Mouse (Mus musculus): ENCODE measurements at regions not wholly inside any gene's neighbourhood (a gene's known extent, or its start where the extent isn't known, plus 50 kb on each side); places are given as distances from the start of the nearest gene placed in this dataset.
A peak's percentile ranks its signal among the peaks of the same experiment; 100 is the strongest.

- peak; percentile 48 for DNase-seq (ENCODE audit: low spot score)
- Histone ChIP-seq H3K9me3 (ENCODE audit: low read length) (0 out of 2 replicates have a peak, but pooled peaks cover 6% of the 10 kb centered on the region), H3K27me3 (ENCODE audit: insufficient read depth, low read length) (no peaks in the 10 kb centered on the region), H3K36me3 (ENCODE audit: insufficient read depth, low read length) (no peaks in the 10 kb centered on the region), H3K4me1 (ENCODE audit: insufficient read depth, low read length) (peaks cover 4% of the 10 kb centered on the region; the same call in 1 of the 2 replicates), H3K4me3 (ENCODE audit: low read depth, low read length) (peak overlapping the region; percentile 31), H3K27ac (ENCODE audit: low read depth, low read length) (peak overlapping the region; percentile 88), H3K9ac (replicated peaks; ENCODE audit: low read length, poor library complexity, severe bottlenecking) (peak overlapping the region; percentile 65), H3K4me2 (ENCODE audit: low read depth, low read length, poor library complexity, severe bottlenecking) (peak overlapping the region; percentile 61)
- 0 out of 2 replicates have a peak, but pooled peaks have one; percentile 22 for ATAC-seq (ENCODE audit: low FRiP score)
- TF ChIP-seq CTCF (IDR thresholded peaks at IDR 0.05) = no peak
- 6% methylated on average over 3 of the region's 3 CpGs for WGBS
Observed at GRCm38 (mm10) chr14:31934771-31935170, 94.0 kb upstream of the Galnt15 start.

DNA sequence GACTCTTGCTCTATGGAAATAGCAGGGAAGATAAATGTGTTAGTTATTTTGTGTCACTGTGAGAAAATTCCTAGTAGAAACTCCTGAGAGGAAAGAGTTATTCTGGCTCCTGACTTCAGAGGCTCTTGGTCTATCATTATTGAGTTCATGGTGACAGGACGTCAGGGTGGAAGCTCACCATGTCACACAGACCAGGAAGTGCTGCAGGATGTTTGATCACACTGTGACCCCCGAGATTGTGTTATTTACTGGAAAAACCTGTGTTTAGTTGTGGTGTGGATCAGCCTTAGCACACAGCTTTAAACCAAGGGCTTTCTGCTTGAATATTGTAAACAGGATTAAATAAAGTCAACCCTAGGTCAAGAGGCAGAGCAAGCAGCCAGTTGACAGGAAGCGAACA lies 93.4 kb upstream of the Galnt15 start:
- Histone ChIP-seq H3K4me2 (ENCODE audit: low read depth, low read length, poor library complexity, severe bottlenecking) (no peak overlapping the region), H3K9me3 (ENCODE audit: low read length) (0 out of 2 replicates have a peak, but pooled peaks cover 6% of the 10 kb centered on the region), H3K27me3 (ENCODE audit: insufficient read depth, low read length) (no peaks in the 10 kb centered on the region), H3K27ac (ENCODE audit: low read depth, low read length) (no peak overlapping the region; the same call in 1 of the 2 replicates), H3K4me1 (ENCODE audit: insufficient read depth, low read length) (peaks cover 4% of the 10 kb centered on the region; the same call in 1 of the 2 replicates), H3K4me3 (ENCODE audit: low read depth, low read length) (no peak overlapping the region), H3K9ac (replicated peaks; ENCODE audit: low read length, poor library complexity, severe bottlenecking) (no peak overlapping the region), H3K36me3 (ENCODE audit: insufficient read depth, low read length) (no peaks in the 10 kb centered on the region)
- TF ChIP-seq CTCF (IDR thresholded peaks at IDR 0.05) = no peak
- no peak for ATAC-seq (ENCODE audit: low FRiP score)
- 37% methylated on average over 3 of the region's 3 CpGs for WGBS
- DNase-seq (ENCODE audit: low spot score) = no peak

DNA sequence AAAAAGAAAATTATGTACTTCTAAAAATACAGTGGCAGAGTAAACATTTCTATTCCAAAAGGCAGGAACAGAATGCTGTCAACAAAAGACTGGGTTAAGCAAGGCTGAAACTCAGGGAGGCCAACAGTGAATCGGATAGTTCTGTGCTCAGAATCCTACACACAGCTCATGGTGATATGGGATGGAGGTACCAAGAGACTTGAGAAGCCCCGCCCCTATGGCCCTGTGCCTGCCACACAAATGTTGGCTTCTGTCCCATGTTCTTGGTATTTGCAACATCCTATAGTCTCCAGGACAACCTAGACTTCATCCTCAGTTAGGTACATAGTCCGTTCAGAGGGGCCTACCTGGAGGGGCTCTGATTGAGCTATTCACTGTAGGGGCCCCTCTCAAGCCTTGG lies 92.2 kb upstream of the Galnt15 start:
- TF ChIP-seq CTCF (IDR thresholded peaks at IDR 0.05) = no peak
- Histone ChIP-seq H3K4me3 (ENCODE audit: low read depth, low read length) (no peak overlapping the region), H3K4me2 (ENCODE audit: low read depth, low read length, poor library complexity, severe bottlenecking) (no peak overlapping the region), H3K27me3 (ENCODE audit: insufficient read depth, low read length) (no peaks in the 10 kb centered on the region), H3K9ac (replicated peaks; ENCODE audit: low read length, poor library complexity, severe bottlenecking) (no peak overlapping the region), H3K9me3 (ENCODE audit: low read length) (0 out of 2 replicates have a peak, but pooled peaks cover 6% of the 10 kb centered on the region), H3K4me1 (ENCODE audit: insufficient read depth, low read length) (peaks cover 4% of the 10 kb centered on the region; the same call in 1 of the 2 replicates), H3K36me3 (ENCODE audit: insufficient read depth, low read length) (no peaks in the 10 kb centered on the region), H3K27ac (ENCODE audit: low read depth, low read length) (no peak overlapping the region)
- no peak for DNase-seq (ENCODE audit: low spot score)
- ATAC-seq (ENCODE audit: low FRiP score) = no peak
- 86% methylated on average over 3 of the region's 3 CpGs for WGBS

GRCm38 (mm10) chr14:31940900-31941299 lies 87.9 kb upstream of the Galnt15 start:
- no peaks in the 10 kb centered on the region for H3K36me3 ChIP-seq (ENCODE audit: insufficient read depth, low read length)
- no peaks in the 10 kb centered on the region for H3K27me3 ChIP-seq (ENCODE audit: insufficient read depth, low read length)
- H3K4me1 ChIP-seq (ENCODE audit: insufficient read depth, low read length) = no peaks in the 10 kb centered on the region
- DNase-seq (ENCODE audit: low spot score) (no peak), ATAC-seq (ENCODE audit: low FRiP score) (no peak)
- H3K27ac ChIP-seq (ENCODE audit: low read depth, low read length) = no peak overlapping the region
- H3K9ac ChIP-seq (replicated peaks; ENCODE audit: low read length, poor library complexity, severe bottlenecking) = no peak overlapping the region
- WGBS = 91% methylated on average over 6 of the region's 6 CpGs
- no peak for TF ChIP-seq CTCF (IDR thresholded peaks at IDR 0.05)
- H3K4me2 ChIP-seq (ENCODE audit: low read depth, low read length, poor library complexity, severe bottlenecking) = no peak overlapping the region
- H3K4me3 ChIP-seq (ENCODE audit: low read depth, low read length) = no peak overlapping the region
- 0 out of 2 replicates have a peak, but pooled peaks cover 6% of the 10 kb centered on the region for H3K9me3 ChIP-seq (ENCODE audit: low read length)

- Histone ChIP-seq H3K36me3 (ENCODE audit: insufficient read depth, low read length) (no peaks in the 10 kb centered on the region), H3K4me3 (ENCODE audit: low read depth, low read length) (no peak overlapping the region), H3K4me2 (ENCODE audit: low read depth, low read length, poor library complexity, severe bottlenecking) (no peak overlapping the region), H3K27ac (ENCODE audit: low read depth, low read length) (no peak overlapping the region), H3K4me1 (ENCODE audit: insufficient read depth, low read length) (no peaks in the 10 kb centered on the region), H3K9ac (replicated peaks; ENCODE audit: low read length, poor library complexity, severe bottlenecking) (no peak overlapping the region), H3K9me3 (ENCODE audit: low read length) (0 out of 2 replicates have a peak, but pooled peaks cover under 1% of the 10 kb centered on the region), H3K27me3 (ENCODE audit: insufficient read depth, low read length) (no peaks in the 10 kb centered on the region)
- 74% methylated on average over 3 of the region's 3 CpGs for WGBS
- ATAC-seq (ENCODE audit: low FRiP score) = no peak
- no peak for DNase-seq (ENCODE audit: low spot score)
- TF ChIP-seq CTCF (IDR thresholded peaks at IDR 0.05) = peak; percentile 58
Observed at GRCm38 (mm10) chr14:31942266-31942960, 86.4 kb upstream of the Galnt15 start.

- no peak overlapping the region for H3K4me2 ChIP-seq (ENCODE audit: low read depth, low read length, poor library complexity, severe bottlenecking)
Observed at GRCm38 (mm10) chr14:31944682-31945081, 84.1 kb upstream of the Galnt15 start.

More at GRCm38 (mm10) chr14:31944682-31945081, 84.1 kb upstream of the Galnt15 start:
- no peak overlapping the region for H3K4me3 ChIP-seq (ENCODE audit: low read depth, low read length)
- no peak overlapping the region for H3K27ac ChIP-seq (ENCODE audit: low read depth, low read length)
- H3K4me1 ChIP-seq (ENCODE audit: insufficient read depth, low read length) = no peaks in the 10 kb centered on the region
- DNase-seq (ENCODE audit: low spot score) (no peak), ATAC-seq (ENCODE audit: low FRiP score) (no peak)
- H3K9me3 ChIP-seq (ENCODE audit: low read length) = no peaks in the 10 kb centered on the region
- no peak for TF ChIP-seq CTCF (IDR thresholded peaks at IDR 0.05)
- H3K9ac ChIP-seq (replicated peaks; ENCODE audit: low read length, poor library complexity, severe bottlenecking) = no peak overlapping the region
- WGBS = 88% methylated on average over 6 of the region's 6 CpGs
- no peaks in the 10 kb centered on the region for H3K27me3 ChIP-seq (ENCODE audit: insufficient read depth, low read length)
- H3K36me3 ChIP-seq (ENCODE audit: insufficient read depth, low read length) = no peaks in the 10 kb centered on the region

Measured in midbrain, postnatal 0 days (tissue).